Mouse (Mus musculus): ENCODE measurements around the gene Gm5105.

Gene Gm5105

DNA sequence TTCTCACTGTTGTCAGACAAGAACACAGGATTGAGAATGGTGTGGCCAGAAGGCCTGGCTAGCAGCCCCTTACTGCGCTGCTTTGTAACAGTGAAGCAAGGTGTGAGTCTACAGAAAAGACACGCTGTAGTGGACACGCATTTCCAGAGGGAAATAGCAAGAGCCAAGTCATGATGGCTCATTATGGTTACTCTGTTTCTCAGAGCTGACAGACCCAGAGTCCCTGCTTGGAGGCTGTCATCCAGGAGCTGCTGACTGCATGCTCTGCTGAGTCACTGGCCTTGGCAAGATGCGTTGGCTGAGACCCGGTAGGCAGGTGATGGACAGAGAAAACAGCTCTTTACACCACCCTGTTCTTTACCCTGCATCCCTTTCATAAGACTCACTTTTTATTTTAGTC, 37.8 kb downstream of the Gm5105 start:
- in situ Hi-C loops (cut with MboI; ENCODE audit: unreplicated experiment in 2 of 2), result no loop called here

GRCm38 (mm10) chr3:138027575-138028362, 39.4 kb downstream of the Gm5105 start:
- in situ Hi-C loops (cut with MboI; ENCODE audit: unreplicated experiment in 2 of 2), result no loop called here

DNA sequence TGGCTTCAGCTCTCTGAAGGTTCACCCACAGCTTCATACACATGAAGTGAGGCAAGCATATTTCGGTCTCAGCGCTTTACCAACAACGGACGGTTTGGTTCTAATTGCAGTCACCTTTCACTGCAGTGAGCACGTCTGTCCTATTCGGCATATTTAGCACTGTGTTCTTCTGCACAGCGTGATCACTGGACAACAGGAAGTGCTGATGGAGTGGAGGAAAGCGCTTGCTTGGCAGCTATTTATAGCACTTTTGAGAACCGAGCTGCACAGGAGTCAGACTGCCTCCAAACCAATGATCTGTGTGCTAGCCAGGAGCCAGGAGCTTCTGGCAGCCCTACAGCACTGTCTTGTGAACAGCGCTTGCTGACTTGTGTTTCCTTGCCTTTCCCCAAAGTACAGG, 40.9 kb downstream of the Gm5105 start:
- in situ Hi-C loops (cut with MboI; ENCODE audit: unreplicated experiment in 2 of 2), result no loop called here

- in situ Hi-C loops (cut with MboI; ENCODE audit: unreplicated experiment in 2 of 2), result no loop called here
Measured at GRCm38 (mm10) chr3:138022651-138023050, 44.5 kb downstream of the Gm5105 start.

GRCm38 (mm10) chr3:138022003-138022402, 45.2 kb downstream of the Gm5105 start:
- in situ Hi-C loops (cut with MboI; ENCODE audit: unreplicated experiment in 2 of 2), result no loop called here

GRCm38 (mm10) chr3:138016810-138017209, 50.4 kb downstream of the Gm5105 start:
- in situ Hi-C loops (cut with MboI; ENCODE audit: unreplicated experiment in 2 of 2), result no loop called here

- in situ Hi-C loops (cut with MboI; ENCODE audit: unreplicated experiment in 2 of 2), result no loop called here
Measured at GRCm38 (mm10) chr3:138014725-138015124, 52.5 kb downstream of the Gm5105 start.

GRCm38 (mm10) chr3:138012351-138012750, 54.8 kb downstream of the Gm5105 start:
- in situ Hi-C loops (cut with MboI; ENCODE audit: unreplicated experiment in 2 of 2), result no loop called here

GRCm38 (mm10) chr3:138008152-138008551, 59.0 kb downstream of the Gm5105 start:
- in situ Hi-C loops (cut with MboI; ENCODE audit: unreplicated experiment in 2 of 2), result no loop called here

GRCm38 (mm10) chr3:138006896-138007295, 60.3 kb downstream of the Gm5105 start:
- in situ Hi-C loops (cut with MboI; ENCODE audit: unreplicated experiment in 2 of 2), result no loop called here

GRCm38 (mm10) chr3:138003264-138003663, 63.9 kb downstream of the Gm5105 start:
- in situ Hi-C loops (cut with MboI; ENCODE audit: unreplicated experiment in 2 of 2), result no loop called here

GRCm38 (mm10) chr3:138002545-138002944, 64.6 kb downstream of the Gm5105 start:
- in situ Hi-C loops (cut with MboI; ENCODE audit: unreplicated experiment in 2 of 2), result no loop called here

- in situ Hi-C loops (cut with MboI; ENCODE audit: unreplicated experiment in 2 of 2), result no loop called here
Measured at GRCm38 (mm10) chr3:138001865-138002264, 65.3 kb downstream of the Gm5105 start.

DNA sequence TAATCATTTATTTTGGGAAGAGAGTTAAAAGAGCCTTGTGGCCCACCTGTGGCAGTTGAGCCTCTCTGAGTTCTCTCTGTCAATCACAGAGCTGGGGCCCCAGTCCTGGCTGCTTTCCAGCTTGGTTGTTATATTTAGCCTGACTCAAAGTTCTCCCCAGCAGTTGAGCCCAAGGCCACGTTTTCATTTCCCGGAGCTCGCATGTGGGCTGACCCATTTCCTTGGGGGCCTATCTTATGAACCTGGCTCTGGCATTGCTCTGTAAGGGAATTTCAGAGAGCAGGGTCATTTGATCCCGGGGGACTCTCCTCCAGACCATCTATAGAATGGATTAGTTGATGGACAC, 66.5 kb downstream of the Gm5105 start:
- in situ Hi-C loops (cut with MboI; ENCODE audit: unreplicated experiment in 2 of 2), result no loop called here

DNA sequence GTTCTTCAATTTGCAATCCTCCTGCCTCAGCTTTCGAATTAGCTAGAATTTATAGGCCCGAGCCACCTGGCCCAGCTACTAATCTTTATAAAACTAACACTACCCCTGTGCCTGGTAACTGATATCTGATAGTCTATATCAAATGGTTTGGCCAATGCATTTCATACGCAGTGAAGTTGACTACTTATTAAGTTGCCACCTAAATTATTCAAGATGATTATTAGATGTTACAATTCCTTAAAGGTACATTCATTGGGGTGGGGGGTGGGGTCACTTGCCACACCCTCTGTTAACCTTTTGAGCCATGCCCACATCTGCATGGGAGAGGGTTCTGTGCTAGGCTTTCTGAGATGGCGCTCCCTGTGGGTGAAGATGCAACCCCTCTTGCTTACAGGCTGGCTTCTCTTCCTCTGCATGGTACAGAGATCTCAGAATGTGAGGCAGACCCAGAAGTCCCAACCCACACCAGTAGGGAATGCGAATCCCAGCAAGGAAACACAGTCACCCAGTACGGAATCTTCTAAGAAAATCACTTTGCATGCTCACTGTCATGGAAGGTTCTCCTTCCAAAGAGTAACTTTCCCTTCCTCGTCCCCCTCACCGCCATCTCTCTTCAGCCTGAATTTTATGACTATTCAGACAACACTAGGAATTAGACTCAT, 67.0 kb downstream of the Gm5105 start:
- in situ Hi-C loops (cut with MboI; ENCODE audit: unreplicated experiment in 2 of 2), result no loop called here

DNA sequence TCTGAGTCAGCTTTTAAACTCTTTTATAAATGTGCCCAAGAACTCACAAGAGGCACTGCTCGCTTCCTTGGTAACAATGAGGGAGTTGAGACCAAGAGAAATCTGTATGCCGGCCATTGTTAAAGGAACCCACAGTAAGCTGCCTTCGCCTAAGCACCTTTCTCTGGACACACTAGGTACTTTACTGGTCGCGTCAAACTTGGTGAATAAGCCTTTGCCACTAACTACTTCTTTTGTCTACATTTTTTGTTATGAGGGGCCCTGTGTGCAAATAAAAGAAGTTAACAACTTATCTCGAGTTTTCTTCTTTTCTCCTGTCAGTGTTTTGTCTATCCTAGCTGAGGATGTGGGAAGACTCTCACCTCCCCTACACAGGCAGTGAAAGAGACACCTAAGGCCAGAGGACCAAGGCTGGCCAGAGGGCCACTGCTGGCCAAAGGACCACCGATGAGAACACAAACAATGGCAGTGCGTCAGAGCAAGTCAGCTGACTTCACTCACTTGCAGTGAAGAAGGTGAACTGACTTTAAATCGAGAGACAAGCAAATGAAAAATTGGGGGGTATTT, 67.9 kb downstream of the Gm5105 start:
- in situ Hi-C loops (cut with MboI; ENCODE audit: unreplicated experiment in 2 of 2), result loop anchor here (10.0 to 25.0 kb wide), 2 partner anchors 445 to 538 kb away; partner anchors contain the start of genes Adh5 (in 2 of the 2) and Eif4e (in 1 of the 2)

Measured in v-Abl transformed pro-B cells (cell line).